Mouse (Mus musculus) kidney, adult 8-10 months (tissue): ENCODE results near the gene Gpr63.
"Not testable (repeated sequence)": the region's sequence is repeated elsewhere in the genome, so short reads cannot be mapped to it uniquely, and the experiment has no call there.

Experiments
- DNase-seq, 2 experiments: peaks; one replicate each; pipeline ENCODE4 v3.0.0; 2022

Gene Gpr63

GRCm38 (mm10) chr4:24966299-24966991 lies at the start of gene Gpr63:
Gpr63 (plus strand) TSS chr4:24966407.
- peak; percentile 33 to 62 for DNase-seq

- no peak for DNase-seq
Observed at GRCm38 (mm10) chr4:24920006-24920577, 46.1 kb upstream of the Gpr63 start.

GRCm38 (mm10) chr4:24924726-24925125 lies 41.5 kb upstream of the Gpr63 start:
- no peak for DNase-seq

DNA sequence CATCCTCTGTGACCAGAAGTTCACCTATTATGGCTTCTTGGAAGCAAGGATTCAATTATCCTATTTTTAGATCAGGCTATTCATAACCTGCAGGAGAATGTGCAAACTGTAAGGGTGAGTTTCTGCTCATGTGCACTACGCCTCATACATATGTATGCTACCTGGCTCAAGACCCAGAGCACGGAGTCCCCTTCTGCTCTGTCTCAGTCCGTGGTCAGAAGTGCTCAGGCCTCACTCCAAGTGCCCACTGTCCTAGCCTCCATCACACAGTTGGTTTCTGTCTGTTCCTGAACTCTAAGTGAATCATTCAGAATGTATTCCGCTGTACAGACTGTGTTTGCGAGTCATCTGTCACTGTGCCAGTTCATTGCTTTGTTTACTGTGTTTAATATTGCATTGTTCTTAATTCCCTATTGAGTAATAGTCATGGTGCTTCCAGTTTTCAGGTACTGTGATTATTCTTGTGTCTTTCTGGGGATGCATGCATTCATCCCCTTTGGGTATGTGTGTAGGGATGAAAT lies 37.9 kb upstream of the Gpr63 start:
- no peak for DNase-seq

DNA sequence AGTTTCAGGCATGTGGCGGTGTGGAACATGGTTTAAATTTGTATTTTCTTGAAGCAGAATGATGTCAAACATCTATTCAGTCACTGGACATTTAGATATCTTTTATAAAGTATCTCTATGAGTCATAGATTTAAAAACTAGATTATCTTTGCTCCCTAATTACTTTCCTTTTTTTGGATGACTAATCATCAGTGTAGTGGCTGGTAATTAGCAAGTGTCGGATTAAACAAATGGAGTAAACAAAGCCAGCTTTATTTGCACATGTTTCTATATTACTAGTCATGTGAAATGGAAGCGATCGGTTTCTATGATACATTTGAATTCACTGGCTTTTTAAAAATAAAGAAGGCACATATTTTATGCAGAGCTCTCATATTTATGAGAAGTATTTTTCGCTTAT lies 37.3 kb upstream of the Gpr63 start:
- DNase-seq = no peak

DNA sequence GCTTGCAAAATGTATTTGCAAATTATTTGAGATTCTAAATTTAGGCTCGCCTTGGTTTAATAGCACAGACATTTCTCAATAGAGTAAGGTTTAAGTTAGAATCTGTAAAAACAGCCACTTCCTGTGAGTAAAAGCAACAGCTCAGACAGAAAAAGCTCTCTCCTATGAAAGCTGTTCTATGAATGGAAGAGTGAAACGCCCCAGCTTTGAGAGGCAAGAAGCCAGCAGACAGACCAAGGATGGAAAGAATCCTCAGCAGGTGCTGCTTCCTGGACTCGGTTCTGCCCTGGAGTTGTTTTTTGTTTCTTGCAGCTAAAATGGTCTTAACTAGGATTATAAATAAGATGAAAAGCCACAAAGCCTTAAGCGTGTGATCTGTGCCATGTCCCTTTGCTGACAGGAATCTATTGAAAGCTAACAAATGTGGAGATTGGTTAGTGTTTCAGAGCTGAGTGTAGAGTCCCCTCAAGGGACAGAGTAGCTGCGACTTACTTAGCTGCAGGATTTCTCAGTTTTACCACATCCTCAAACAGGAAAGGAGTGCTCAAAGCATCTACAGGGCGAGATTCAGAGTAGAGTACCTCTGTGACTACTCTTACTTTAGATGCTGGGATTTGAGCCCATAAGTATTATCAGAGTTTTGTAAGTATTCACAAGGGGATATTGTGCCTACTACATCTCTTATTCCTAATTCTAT lies 23.3 kb upstream of the Gpr63 start:
- no peak for DNase-seq

DNA sequence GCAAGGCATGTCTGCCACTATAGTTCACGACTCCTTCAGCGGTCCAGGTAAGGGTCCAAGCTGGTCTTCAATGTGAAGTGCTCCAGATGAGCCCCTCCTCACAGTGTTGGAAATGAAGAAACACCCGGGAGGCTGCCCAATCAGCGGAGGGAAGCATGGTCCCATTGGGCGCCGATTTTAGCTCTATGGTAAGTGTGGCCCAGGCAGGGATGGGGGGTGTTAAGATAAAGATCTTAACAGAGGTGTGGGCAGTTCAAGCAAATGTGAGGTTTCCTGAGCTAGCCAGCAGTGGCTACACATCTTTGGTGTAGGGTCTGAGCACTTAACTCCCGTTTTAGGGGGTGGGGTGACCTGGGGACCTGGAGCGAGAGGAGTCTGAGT lies 299 bp upstream of the Gpr63 start:
- DNase-seq = no peak

- DNase-seq = no peak
Observed at GRCm38 (mm10) chr4:24967251-24967650, 1.0 kb downstream of the Gpr63 start.

- DNase-seq = no peak
Observed at GRCm38 (mm10) chr4:24978589-24978988, 12.4 kb downstream of the Gpr63 start.

DNA sequence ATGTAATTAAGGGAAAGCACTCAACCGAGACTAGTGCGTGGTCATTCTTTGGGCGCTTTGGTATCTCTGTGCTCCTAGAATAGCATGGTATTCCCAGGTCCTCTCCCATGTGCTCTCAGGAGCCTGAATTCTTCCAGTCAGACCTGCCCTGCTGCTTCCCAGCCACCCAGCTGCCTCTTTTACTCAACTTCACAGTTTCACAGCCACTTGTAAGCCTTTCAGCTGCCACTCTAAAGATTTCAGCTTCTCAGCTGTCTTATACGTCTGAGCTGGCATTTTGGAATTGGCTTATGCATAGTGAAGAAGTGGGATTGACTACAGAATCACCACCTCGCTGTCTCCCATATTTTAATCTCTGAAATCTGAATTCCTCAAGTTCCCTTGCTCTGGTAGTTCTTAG lies 19.4 kb downstream of the Gpr63 start:
- DNase-seq = no peak

DNA sequence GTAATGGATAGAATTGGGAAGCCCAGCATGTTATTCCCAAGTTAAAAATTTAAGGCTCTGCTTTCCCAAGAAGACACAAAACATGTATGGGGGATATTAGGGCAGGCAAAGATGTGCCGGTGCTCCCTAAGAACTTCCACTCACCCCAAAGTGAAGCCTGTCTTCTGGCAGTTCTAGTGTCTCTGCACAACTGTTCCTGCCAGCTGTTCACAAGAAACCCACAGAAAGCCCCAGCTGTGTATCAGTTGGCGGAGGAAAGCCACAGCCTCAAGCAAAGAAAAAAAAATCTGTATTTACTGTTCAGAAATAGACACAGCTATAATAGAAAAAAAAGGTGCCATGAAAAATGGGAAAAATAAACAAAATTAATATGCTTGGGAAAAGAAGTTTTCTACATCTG lies 25.3 kb downstream of the Gpr63 start:
- DNase-seq = no peak

DNA sequence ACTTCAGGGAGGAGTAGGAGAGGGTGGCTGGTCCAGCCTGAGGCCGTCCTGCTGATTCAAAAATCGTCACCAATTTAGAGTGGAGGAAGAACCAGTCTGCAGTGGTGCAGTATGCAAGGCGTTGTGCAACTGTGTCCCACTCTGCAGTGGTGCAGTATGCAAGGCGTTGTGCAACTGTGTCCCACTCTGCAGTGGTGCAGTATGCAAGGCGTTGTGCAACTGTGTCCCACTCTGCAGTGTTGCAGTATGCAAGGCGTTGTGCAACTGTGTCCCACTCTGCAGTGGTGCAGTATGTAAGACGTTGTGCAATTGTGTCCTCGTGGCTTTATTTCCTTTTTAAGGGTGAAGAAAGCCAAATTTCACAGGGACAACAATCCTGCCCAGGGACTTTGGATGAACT lies 43.1 kb downstream of the Gpr63 start:
- not testable (repeated sequence) for DNase-seq

DNA sequence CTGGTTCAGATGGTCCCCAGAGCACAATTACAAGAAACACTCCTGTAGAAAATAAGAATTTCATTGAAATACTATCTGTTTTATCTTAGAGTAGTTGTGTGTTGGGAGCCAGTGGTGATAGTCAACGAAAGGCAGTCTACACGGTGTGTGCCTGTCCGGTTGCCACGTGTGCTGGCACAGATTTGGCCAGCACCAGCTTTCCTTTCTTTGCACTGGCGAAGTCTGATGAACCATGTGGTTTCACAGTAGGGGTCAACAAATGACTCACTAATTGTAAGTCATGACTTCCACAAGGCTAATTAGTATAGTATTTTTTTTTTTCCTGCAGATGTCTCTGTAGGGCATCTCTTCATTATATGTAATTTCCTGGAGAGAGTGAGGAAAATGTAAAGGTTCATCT lies 45.6 kb downstream of the Gpr63 start:
- DNase-seq = no peak

- no peak for DNase-seq
Observed at GRCm38 (mm10) chr4:25012726-25013125, 46.5 kb downstream of the Gpr63 start.

GRCm38 (mm10) chr4:25015017-25015655 lies 48.9 kb downstream of the Gpr63 start:
- no peak for DNase-seq

DNA sequence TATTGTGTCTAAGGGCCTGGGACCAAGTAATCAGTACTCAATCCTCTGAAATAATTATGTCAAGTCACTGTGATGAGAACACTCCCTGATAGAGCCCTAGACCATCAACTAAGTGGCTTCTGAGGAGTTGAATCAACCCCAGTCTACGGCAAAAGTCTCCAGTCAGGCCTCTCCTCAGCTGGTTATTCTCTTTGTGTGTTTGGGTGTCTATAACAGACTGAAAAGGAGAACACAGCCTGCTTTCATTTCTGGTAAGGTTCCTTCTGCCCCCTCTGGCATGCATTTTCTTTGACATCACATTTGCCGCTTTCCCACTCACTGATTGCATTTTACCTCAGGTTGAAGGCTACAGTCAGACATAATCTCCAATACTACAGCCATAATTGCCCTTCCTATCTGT lies 62.0 kb downstream of the Gpr63 start:
- no peak for DNase-seq

GRCm38 (mm10) chr4:25028752-25029151 lies 62.5 kb downstream of the Gpr63 start:
- no peak for DNase-seq

DNA sequence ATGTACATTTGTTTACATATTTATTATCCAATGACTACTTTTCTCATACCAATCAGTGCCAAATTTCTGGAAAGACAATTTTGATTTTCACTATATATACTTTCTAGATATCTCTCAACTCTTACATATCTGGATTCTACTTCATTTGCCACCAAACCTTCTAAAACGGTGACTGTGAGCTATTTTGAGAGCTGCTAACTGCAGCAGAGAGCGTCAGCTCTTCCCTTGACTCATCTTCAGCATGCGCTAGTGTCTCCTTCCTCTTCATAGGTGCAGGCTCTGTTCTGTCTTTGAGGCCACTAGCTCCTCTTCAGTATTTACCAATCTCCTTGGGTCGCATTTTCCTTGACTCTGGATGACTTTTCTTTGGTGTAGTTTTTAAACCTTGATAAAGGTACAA lies 63.7 kb downstream of the Gpr63 start:
- DNase-seq = no peak

GRCm38 (mm10) chr4:25035158-25035791 lies 69.1 kb downstream of the Gpr63 start:
- no peak for DNase-seq

- no peak for DNase-seq
Observed at GRCm38 (mm10) chr4:25035806-25036205, 69.6 kb downstream of the Gpr63 start.

DNA sequence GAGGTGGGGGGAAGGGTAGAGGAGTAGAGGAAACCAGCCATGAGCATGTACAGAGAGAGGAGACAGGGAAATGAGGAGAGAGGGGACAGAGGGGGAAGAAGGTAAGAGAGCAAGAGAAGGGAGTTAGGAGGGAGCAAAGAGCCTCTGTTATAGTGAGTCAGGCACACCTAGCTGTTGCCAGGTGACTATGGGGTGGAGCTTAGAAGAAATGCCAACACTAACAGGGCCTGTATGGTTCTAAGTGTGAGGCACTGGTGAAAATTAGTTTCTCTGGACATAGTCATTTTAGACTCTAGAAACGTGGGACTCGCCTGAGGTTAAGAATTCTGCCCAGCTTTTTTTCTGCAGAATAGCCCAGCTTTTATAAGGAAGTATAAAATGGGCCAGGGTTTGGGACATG lies 71.1 kb downstream of the Gpr63 start:
- DNase-seq = no peak

GRCm38 (mm10) chr4:25055541-25055940 lies 89.3 kb downstream of the Gpr63 start:
- peak; percentile 65 to 72 for DNase-seq
